Mouse (Mus musculus): Measurements from ENCODE around the gene Pphln1. TPM values are rescaled to one million over a fixed set of nuclear protein-coding genes. Genes with fewer than 3 reads are reported as not detected.
"Not testable (repeated sequence)": the region's sequence is repeated elsewhere in the genome, so short reads cannot be mapped to it uniquely, and the experiment has no call there.

Pphln1 gene
- 17.7 and 18.1 TPM in 2 replicates for polyA plus RNA-seq (2015; fragmentation: Nextera tagmentation; extraction: Ambion mirVana)

DNA sequence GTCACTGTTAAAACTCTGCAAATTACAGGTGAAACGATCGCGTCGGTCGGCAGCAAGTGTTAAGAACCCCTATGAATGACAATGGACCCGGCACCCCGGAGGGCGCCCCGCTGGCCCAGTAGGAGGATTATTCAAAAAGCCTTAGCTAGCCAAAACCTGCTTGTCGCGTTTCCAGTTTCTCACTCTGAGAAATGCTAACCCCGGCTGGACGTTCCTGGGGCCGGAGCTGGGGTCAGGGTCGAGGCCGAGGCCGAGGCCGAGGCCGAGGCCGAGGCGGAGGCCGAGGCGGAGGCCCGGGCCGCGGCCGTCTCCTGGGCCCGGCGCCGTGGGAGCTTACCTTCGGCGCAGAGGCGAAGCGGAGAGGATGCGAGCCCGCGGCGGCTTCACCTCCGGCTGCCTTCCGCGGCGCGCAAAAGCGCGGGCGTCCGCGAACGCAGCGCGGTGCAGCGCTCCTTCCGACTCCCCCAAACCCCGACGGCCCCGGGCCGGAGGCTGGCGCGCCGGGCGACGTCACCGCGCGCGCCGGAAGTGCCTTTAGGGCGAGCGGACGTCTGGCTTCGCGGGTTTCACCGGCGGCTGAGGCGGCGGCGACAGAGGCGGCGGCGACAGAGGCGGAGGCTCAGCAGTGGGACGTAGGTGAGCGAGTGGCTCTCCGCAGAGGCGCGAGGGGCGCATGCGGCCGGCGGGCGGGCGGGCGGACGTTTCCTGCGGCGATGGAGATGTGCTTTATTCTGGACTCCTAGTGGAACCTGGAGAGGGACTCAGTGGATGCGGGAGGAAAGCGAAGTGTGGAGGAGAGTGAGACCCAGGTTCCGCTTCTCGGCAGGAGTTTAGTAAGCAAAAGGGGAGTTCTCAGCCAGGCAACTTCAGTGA lies at the start of gene Pphln1, which contains the start of gene Zcrb1:
Gene Pphln1 (plus strand): TSS at position 525 of the 873 bp plus-strand sequence.
Gene Zcrb1 (minus strand): TSS at position 509 of the 873 bp plus-strand sequence.
- Histone ChIP-seq H3K36me3 (ENCODE audit: control insufficient read depth, insufficient read depth) (peaks cover 16% of the 10 kb centered on the region; the same call in 1 of the 2 replicates), H3K27me3 (replicated peaks; ENCODE audit: control insufficient read depth, insufficient read depth, low read length) (no peaks in the 10 kb centered on the region), H3K4me3 (ENCODE audit: low read depth, low read length) (peak within 1 kb of the TSS; percentile 98), H3K9ac (ENCODE audit: low read depth, low read length) (peak within 1 kb of the TSS; percentile 98), H3K4me1 (replicated peaks; ENCODE audit: control insufficient read depth, insufficient read depth, low read length) (no peaks in the 10 kb centered on the region), H3K27ac (ENCODE audit: low read depth, low read length) (peak within 1 kb of the TSS; percentile 84), H3K4me2 (replicated peaks; ENCODE audit: low read depth) (peak within 1 kb of the TSS; percentile 79), H3K9me3 (ENCODE audit: control insufficient read depth) (no peaks in the 10 kb centered on the region)
- TF ChIP-seq CTCF (IDR thresholded peaks at IDR 0.05; ENCODE audit: low read depth): peak; percentile 15; the same call in 1 of the 2 replicates
- WGBS: under 1% methylated on average over 86 of the region's 100 CpGs
- peak; percentile 95 for ATAC-seq

DNA sequence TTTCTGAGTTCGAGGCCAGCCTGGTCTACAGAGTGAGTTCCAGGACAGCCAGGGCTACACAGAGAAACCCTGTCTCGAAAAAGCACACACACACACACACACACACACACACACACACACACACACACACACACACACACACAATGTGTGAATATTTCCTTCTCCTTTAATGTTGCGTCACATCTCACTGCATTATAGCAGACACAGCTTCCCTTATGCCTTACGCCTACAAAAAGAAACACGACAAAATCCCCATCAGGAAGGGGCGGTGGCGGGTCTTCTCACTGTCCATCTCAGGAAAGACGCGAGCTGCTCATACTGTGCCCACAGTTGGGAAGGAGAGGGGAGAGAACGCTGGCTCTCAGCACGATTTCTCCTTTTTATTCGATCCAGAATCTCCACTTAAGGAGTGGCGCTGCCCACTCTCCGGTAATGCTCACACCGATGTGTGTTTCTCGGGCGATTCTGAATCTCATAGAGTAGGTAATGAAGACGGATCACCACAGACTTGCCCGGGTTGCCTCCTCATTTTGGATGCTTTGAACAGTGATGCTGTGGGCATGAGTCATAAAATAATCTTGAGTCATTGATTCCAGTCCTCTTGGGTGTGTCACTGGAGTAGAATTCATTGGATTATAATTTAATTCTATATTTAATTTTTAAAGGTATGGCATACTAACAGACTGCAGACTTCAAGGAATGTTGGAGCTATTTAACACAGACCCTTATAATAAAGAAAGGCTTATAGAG lies 39.6 kb upstream of the Pphln1 start:
- Histone ChIP-seq H3K4me1 (replicated peaks; ENCODE audit: control insufficient read depth, insufficient read depth, low read length) (no peaks in the 10 kb centered on the region), H3K9ac (ENCODE audit: low read depth, low read length) (no peak overlapping the region), H3K4me2 (replicated peaks; ENCODE audit: low read depth) (no peak overlapping the region), H3K27me3 (replicated peaks; ENCODE audit: control insufficient read depth, insufficient read depth, low read length) (no peaks in the 10 kb centered on the region), H3K36me3 (ENCODE audit: control insufficient read depth, insufficient read depth) (no peaks in the 10 kb centered on the region), H3K4me3 (ENCODE audit: low read depth, low read length) (no peak overlapping the region), H3K27ac (ENCODE audit: low read depth, low read length) (no peak overlapping the region), H3K9me3 (ENCODE audit: control insufficient read depth) (no peaks in the 10 kb centered on the region)
- ATAC-seq: no peak
- WGBS: 92% methylated on average over 18 of the region's 19 CpGs
- no peak for TF ChIP-seq CTCF (IDR thresholded peaks at IDR 0.05; ENCODE audit: low read depth)

DNA sequence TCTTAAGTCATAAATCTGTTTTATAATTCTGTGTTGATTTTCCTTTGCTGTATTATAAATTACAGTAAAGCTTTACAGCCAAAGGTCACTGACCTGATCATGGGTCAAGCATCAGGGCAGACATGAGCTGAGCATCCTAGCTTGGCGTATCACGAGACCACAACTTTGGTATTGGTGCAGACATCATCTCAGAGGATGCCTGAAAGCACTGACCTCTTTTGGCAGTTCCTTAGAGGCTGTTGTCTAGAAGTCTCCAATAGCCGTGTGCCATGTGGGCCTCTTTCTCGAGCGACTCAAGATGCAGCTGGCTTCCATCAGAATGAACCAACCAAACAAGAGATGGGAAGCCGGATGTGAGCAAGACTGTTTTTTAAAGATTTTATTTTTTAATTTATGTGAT lies 32.6 kb upstream of the Pphln1 start:
- ATAC-seq: no peak
- H3K27me3 ChIP-seq (replicated peaks; ENCODE audit: control insufficient read depth, insufficient read depth, low read length): no peaks in the 10 kb centered on the region

DNA sequence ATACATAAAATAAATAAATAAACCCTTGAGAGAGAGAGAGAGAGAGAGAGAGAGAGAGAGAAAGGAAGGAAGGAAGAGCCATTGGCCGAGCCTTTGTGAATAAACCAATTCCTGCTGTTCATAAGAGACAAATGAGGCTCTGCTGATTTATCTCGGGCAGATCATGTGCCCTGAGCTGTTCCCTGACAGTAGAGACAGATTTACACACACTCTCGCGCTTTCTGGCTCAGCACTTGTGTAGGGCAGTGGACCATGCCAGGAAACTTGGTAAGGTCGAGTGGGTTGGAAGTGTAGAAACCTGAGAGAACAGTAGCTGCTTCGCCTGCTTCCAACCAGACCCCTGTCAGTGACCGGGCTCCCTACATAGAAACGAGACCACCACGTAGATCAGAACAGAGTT lies 29.6 kb upstream of the Pphln1 start:
- no peaks in the 10 kb centered on the region for H3K4me1 ChIP-seq (replicated peaks; ENCODE audit: control insufficient read depth, insufficient read depth, low read length)
- TF ChIP-seq CTCF (IDR thresholded peaks at IDR 0.05; ENCODE audit: low read depth): no peak
- H3K27me3 ChIP-seq (replicated peaks; ENCODE audit: control insufficient read depth, insufficient read depth, low read length): no peaks in the 10 kb centered on the region
- no peaks in the 10 kb centered on the region for H3K36me3 ChIP-seq (ENCODE audit: control insufficient read depth, insufficient read depth)
- no peaks in the 10 kb centered on the region for H3K9me3 ChIP-seq (ENCODE audit: control insufficient read depth)
- no peak overlapping the region for H3K4me3 ChIP-seq (ENCODE audit: low read depth, low read length)
- H3K4me2 ChIP-seq (replicated peaks; ENCODE audit: low read depth): no peak overlapping the region
- 59% methylated on average over 9 of the region's 9 CpGs for WGBS
- no peak for ATAC-seq
- no peak overlapping the region for H3K27ac ChIP-seq (ENCODE audit: low read depth, low read length)
- H3K9ac ChIP-seq (ENCODE audit: low read depth, low read length): no peak overlapping the region

More for the DNA sequence above, 32.6 kb upstream of the Pphln1 start:
- 76% methylated on average over 6 of the region's 6 CpGs for WGBS
- Histone ChIP-seq H3K9me3 (ENCODE audit: control insufficient read depth) (no peaks in the 10 kb centered on the region), H3K27ac (ENCODE audit: low read depth, low read length) (no peak overlapping the region), H3K9ac (ENCODE audit: low read depth, low read length) (no peak overlapping the region), H3K4me1 (replicated peaks; ENCODE audit: control insufficient read depth, insufficient read depth, low read length) (no peaks in the 10 kb centered on the region), H3K36me3 (ENCODE audit: control insufficient read depth, insufficient read depth) (no peaks in the 10 kb centered on the region), H3K4me2 (replicated peaks; ENCODE audit: low read depth) (no peak overlapping the region), H3K4me3 (ENCODE audit: low read depth, low read length) (no peak overlapping the region)
- TF ChIP-seq CTCF (IDR thresholded peaks at IDR 0.05; ENCODE audit: low read depth): no peak

DNA sequence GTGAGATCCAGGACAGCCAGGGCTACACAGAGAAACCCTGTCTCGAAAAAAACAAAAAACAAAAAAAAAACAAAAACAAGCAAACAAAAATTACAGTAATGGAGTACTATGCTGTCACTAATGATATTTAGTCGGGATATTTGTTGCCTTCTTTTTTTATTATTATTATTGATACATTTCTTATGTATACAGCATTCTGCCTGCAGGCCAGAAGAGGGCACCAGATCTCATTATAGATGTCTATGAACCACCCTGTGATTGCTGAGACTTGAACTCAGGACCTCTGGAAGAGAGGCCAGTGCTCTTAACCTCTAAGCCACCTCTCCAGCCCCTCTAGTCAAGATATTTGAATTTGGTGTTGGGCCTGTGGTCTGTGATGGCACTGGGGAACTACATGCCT lies 26.3 kb upstream of the Pphln1 start:
- 86% methylated on average over 2 of the region's 2 CpGs for WGBS
- no peak overlapping the region for H3K27ac ChIP-seq (ENCODE audit: low read depth, low read length)
- no peaks in the 10 kb centered on the region for H3K9me3 ChIP-seq (ENCODE audit: control insufficient read depth)
- no peaks in the 10 kb centered on the region for H3K27me3 ChIP-seq (replicated peaks; ENCODE audit: control insufficient read depth, insufficient read depth, low read length)
- no peaks in the 10 kb centered on the region for H3K36me3 ChIP-seq (ENCODE audit: control insufficient read depth, insufficient read depth)
- H3K4me1 ChIP-seq (replicated peaks; ENCODE audit: control insufficient read depth, insufficient read depth, low read length): no peaks in the 10 kb centered on the region
- no peak overlapping the region for H3K4me3 ChIP-seq (ENCODE audit: low read depth, low read length)
- no peak overlapping the region for H3K9ac ChIP-seq (ENCODE audit: low read depth, low read length)
- peak; percentile 42 for TF ChIP-seq CTCF (IDR thresholded peaks at IDR 0.05; ENCODE audit: low read depth)
- no peak for ATAC-seq
- H3K4me2 ChIP-seq (replicated peaks; ENCODE audit: low read depth): no peak overlapping the region

DNA sequence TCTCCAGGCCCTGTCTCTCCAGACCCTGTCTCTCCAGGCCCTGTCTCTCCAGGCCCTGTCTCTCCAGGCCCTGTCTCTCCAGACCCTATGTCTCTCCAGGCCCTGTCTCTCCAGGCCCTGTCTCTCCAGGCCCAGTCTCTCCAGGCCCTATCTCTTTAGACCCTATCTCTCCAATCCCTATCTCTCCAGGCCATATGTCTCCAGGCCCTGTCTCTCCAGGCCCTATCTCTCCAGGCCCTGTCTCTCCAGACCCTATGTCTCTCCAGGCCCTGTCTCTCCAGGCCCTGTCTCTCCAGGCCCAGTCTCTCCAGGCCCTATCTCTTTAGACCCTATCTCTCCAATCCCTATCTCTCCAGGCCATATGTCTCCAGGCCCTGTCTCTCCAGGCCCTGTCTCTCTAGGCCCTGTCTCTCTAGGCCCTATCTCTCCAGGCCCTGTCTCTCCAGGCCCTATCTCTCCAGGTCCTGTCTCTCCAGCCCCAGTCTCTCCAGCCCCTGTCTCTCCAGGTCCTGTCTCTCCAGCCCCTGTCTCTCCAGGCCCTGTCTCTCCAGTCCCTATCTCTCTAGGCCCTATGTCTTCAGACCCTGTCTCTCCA lies 25.5 kb upstream of the Pphln1 start:
- not testable (repeated sequence) for H3K27me3 ChIP-seq (replicated peaks; ENCODE audit: control insufficient read depth, insufficient read depth, low read length); H3K27ac ChIP-seq (ENCODE audit: low read depth, low read length); H3K4me1 ChIP-seq (replicated peaks; ENCODE audit: control insufficient read depth, insufficient read depth, low read length); ATAC-seq; H3K4me3 ChIP-seq (ENCODE audit: low read depth, low read length); H3K4me2 ChIP-seq (replicated peaks; ENCODE audit: low read depth); H3K36me3 ChIP-seq (ENCODE audit: control insufficient read depth, insufficient read depth); H3K9me3 ChIP-seq (ENCODE audit: control insufficient read depth); H3K9ac ChIP-seq (ENCODE audit: low read depth, low read length)
